Mouse (Mus musculus): ENCODE data around the gene Gm15517.

DNA sequence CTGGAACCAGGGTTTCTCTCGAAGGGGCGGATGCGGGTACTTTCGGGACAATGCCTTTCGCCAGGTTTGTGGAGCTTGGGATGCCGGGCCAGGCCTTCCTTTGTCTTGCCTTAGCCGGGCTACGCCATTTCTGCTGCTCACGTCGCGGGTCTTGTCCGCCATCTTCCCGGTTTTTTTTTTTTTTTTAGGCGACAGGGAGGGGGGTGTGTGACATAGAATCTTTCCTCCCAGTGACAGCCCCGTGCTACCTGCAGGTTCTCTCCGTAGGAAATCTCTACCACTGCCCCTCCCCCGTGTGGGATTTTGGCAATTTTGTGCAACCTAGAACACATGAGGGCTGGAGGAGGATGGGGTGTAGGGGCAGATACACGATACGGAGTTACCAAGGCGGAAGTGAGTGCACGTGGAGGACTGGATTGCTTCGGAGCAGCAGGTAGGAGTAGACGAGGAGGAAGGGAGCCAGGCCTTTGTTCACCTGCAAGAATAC is 14.2 kb upstream of the Gm15517 start:
- TF ChIP-seq CTCF (IDR thresholded peaks at IDR 0.05; ENCODE audit: low read depth, low read length), result no peak
- TF ChIP-seq POLR2A (IDR thresholded peaks at IDR 0.05; ENCODE audit: extremely low read depth, insufficient read depth, low read length), result no peak
